Mouse (Mus musculus): ENCODE measurements at regions not wholly inside any gene's neighbourhood (a gene's known extent, or its start where the extent isn't known, plus 50 kb on each side); places are given as distances from the start of the nearest gene placed in this dataset.

DNA sequence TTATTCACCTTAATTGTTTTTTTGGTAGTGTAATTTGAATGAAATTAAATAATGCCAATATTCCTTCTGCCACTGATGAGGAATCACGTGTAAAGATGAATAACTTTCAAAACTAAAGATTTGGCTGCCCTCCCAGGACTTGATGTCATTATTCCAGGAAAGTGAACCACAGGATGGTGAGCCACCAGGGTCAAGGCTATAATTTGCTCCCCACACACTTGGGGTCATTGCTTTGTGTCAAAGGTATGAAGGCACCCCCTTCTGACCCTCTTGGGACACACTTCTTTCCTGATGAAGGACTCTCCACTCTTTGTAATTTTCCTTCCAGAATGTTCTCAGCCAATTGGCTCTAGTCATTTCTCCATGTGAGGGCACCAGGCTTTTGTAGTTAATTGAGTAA lies 313.4 kb downstream of the Gm11011 start:
- TF ChIP-seq CTCF (IDR thresholded peaks at IDR 0.05; ENCODE audit: low read depth) (no peak), EP300 (IDR thresholded peaks at IDR 0.05; ENCODE audit: low read depth) (no peak)
